Mouse (Mus musculus) megakaryocyte, embryonic 14.5 days (primary cell): ENCODE measurements around the gene Tspyl3.

ENCODE experiments used
- FLI1 ChIP-seq: IDR thresholded peaks from 2 replicates; pipeline ENCODE4 v1.6.1; 2012; ENCODE audit warnings: low read length, inconsistent platforms, mixed read lengths
- GATA1 ChIP-seq: IDR thresholded peaks from 3 replicates; pipeline ENCODE4 v1.6.1; 2012; ENCODE audit warnings: mixed read lengths, low read length, inconsistent platforms, borderline replicate concordance

GRCm38 (mm10) chr2:153225595-153225953 is 333 bp upstream of the Tspyl3 start:
- TF ChIP-seq GATA1 (no peak), FLI1 (no peak)
